Mouse (Mus musculus): ENCODE data around the gene Ddc.

- TF ChIP-seq CTCF (IDR thresholded peaks at IDR 0.05) (no peak), EP300 (IDR thresholded peaks at IDR 0.05) (no peak)
Observed at GRCm38 (mm10) chr11:11851957-11852505, 45.9 kb downstream of the Ddc start.
